Mouse (Mus musculus): ENCODE results near the gene Sys1.

GRCm38 (mm10) chr2:164417198-164417597, 39.6 kb upstream of the Sys1 start:
- no peak for TF ChIP-seq POLR2A (IDR thresholded peaks at IDR 0.05; ENCODE audit: low read depth, low read length)
- no peak for TF ChIP-seq CTCF (IDR thresholded peaks at IDR 0.05; ENCODE audit: borderline replicate concordance, insufficient read depth, low read length)
